Mouse (Mus musculus) ES-Bruce4 (cell line): Measurements from ENCODE around the gene Gja5. TPM values are rescaled to one million over a fixed set of nuclear protein-coding genes. Genes with fewer than 3 reads are reported as not detected.

ENCODE experiments used
- H3K27ac ChIP-seq: 2 replicates; pipeline ENCODE4 v1.5.1; 2012; ENCODE audit warnings: low read length, inconsistent platforms; ENCODE audit not compliant: insufficient read depth
- H3K27me3 ChIP-seq: 2 replicates; pipeline ENCODE4 v1.6.1; 2012; ENCODE audit warnings: mild to moderate bottlenecking, low read length, inconsistent platforms; ENCODE audit not compliant: control insufficient read depth, poor library complexity, insufficient read depth, severe bottlenecking
- H3K36me3 ChIP-seq: 2 replicates; pipeline ENCODE4 v1.6.1; 2012; ENCODE audit warnings: inconsistent platforms, mild to moderate bottlenecking, low read length, moderate library complexity; ENCODE audit not compliant: control insufficient read depth, poor library complexity, insufficient read depth, severe bottlenecking
- H3K4me1 ChIP-seq: one replicate; pipeline ENCODE4 v1.8.1; 2011; ENCODE audit warnings: low read length; ENCODE audit not compliant: control insufficient read depth, insufficient read depth
- H3K4me3 ChIP-seq: 2 replicates; pipeline ENCODE4 v1.5.1; 2011; ENCODE audit warnings: low read depth, mild to moderate bottlenecking, low read length
- H3K9ac ChIP-seq: 2 replicates; pipeline ENCODE4 v1.6.1; 2012; ENCODE audit warnings: low read depth, mild to moderate bottlenecking, inconsistent platforms; ENCODE audit not compliant: poor library complexity, severe bottlenecking
- H3K9me3 ChIP-seq: replicated peaks from 2 replicates; pipeline ENCODE4 v1.6.1; 2012; ENCODE audit warnings: mild to moderate bottlenecking, low read length, inconsistent platforms; ENCODE audit not compliant: control insufficient read depth, poor library complexity, insufficient read depth, severe bottlenecking
- CTCF ChIP-seq: IDR thresholded peaks from one replicate; pipeline ENCODE4 v1.8.1; 2011; ENCODE audit warnings: low read depth, low read length
- EP300 ChIP-seq: IDR thresholded peaks from 2 replicates; pipeline ENCODE4 v1.6.1; 2011; ENCODE audit warnings: low read depth, low read length; ENCODE audit not compliant: insufficient read depth
- POLR2A ChIP-seq: IDR thresholded peaks from one replicate; pipeline ENCODE4 v1.8.1; 2011; ENCODE audit warnings: low read length; ENCODE audit not compliant: insufficient read depth
- polyA plus RNA-seq: library from polyadenylated mRNA; stranded (reverse); fragments of >200 nt; gene quantifications from 2 replicates; pipeline ENCODE4 v1.2.4, GENCODE M21; 2011; ENCODE audit warnings: low read depth; ENCODE audit not compliant: missing spikeins, insufficient read depth, insufficient read length

Gene Gja5
- polyA plus RNA-seq, 1 experiment: not detected

- Histone ChIP-seq H3K27ac (no peak overlapping the region), H3K27me3 (no peaks in the 10 kb centered on the region), H3K9ac (peak overlapping the region; percentile 86), H3K9me3 (no peaks in the 10 kb centered on the region), H3K4me1 (no peaks in the 10 kb centered on the region), H3K36me3 (no peaks in the 10 kb centered on the region), H3K4me3 (peak overlapping the region; percentile 100; the same call in 1 of the 2 replicates)
- TF ChIP-seq EP300 (no peak), CTCF (no peak), POLR2A (no peak)
Observed at GRCm38 (mm10) chr3:96905592-96905991, 1.1 kb downstream of the Gja5 start.

GRCm38 (mm10) chr3:96920991-96921390 lies 16.5 kb downstream of the Gja5 start:
- TF ChIP-seq POLR2A (no peak), CTCF (no peak), EP300 (no peak)
- no peaks in the 10 kb centered on the region for H3K27me3 ChIP-seq
- H3K4me1 ChIP-seq: no peaks in the 10 kb centered on the region
- no peak overlapping the region for H3K9ac ChIP-seq
- H3K9me3 ChIP-seq: no peaks in the 10 kb centered on the region
- no peak overlapping the region for H3K27ac ChIP-seq
- no peaks in the 10 kb centered on the region for H3K36me3 ChIP-seq
- no peak overlapping the region for H3K4me3 ChIP-seq

DNA sequence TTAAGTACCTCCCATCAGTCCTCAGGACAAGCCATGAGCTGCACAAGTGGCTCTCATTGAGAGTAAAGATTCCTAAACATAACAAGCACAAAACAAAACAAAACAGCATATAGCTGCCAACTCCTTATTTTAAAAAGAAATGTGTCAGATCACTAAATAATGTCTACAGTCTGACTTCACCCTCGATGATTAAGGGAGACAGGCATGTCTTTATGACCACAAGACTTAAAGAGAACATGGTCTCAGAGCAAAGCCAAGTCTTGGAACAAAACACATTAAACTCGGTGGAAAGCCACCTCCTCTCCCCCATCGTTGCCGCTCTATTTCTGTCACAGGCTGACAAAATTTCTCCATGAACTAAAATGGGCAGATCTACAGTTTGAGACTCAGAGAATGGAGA lies 20.1 kb downstream of the Gja5 start:
- Histone ChIP-seq H3K27ac (no peak overlapping the region), H3K36me3 (no peaks in the 10 kb centered on the region), H3K27me3 (no peaks in the 10 kb centered on the region), H3K9me3 (no peaks in the 10 kb centered on the region), H3K4me3 (no peak overlapping the region), H3K4me1 (no peaks in the 10 kb centered on the region), H3K9ac (no peak overlapping the region)
- TF ChIP-seq EP300: no peak
- TF ChIP-seq POLR2A: no peak
- TF ChIP-seq CTCF: no peak

DNA sequence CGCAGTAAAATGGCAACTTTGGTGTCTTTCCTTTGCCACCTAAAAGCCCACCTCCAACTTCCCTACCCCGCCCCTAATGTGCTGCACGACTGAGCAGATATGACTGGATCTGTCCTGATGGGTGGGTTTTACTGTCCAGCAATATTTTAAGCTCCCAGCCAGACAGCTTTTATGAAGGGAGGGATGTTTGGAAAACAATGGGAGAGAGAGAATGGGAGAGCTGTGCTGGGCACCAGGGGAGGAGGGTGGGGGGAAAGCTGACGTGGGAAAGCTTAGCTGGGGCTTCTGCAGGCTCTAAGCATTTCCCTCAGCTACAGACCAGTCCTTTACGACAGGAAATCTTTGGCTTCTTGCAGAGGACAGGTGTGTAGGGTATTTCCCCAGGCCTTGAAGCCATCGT lies 21.4 kb downstream of the Gja5 start, which contains the start of gene Gja8:
Gja8 (minus strand) TSS at position 101 of the 400 bp plus-strand sequence.
- Histone ChIP-seq H3K27me3 (no peaks in the 10 kb centered on the region), H3K27ac (no peak within 1 kb of the TSS), H3K9me3 (no peaks in the 10 kb centered on the region), H3K4me1 (no peaks in the 10 kb centered on the region), H3K36me3 (no peaks in the 10 kb centered on the region), H3K9ac (no peak within 1 kb of the TSS), H3K4me3 (no peak within 1 kb of the TSS)
- TF ChIP-seq EP300: no peak

DNA sequence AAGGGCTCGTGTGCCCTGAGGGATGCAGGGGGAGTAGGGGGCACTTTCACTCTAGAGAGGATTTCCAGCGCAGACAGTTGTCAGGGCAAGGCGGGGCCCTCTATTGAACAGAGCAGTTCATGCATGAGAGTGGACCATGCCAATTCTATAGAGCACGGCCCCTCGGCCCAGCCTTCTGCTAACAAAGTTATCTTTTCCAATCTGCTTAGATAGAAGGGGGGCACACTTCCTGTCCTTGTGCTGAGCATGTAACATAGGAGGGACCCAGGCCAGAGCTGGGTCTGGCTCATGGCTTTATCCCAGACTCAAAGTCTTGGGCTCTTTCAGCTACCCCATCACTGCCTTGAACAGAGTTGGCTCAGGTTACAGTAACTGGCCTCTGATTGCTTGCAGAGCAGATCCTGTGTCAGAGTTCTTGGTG lies 26.8 kb downstream of the Gja5 start:
- TF ChIP-seq EP300 (no peak), POLR2A (no peak), CTCF (no peak)
- Histone ChIP-seq H3K9me3 (no peaks in the 10 kb centered on the region), H3K36me3 (no peaks in the 10 kb centered on the region), H3K9ac (no peak overlapping the region), H3K27ac (no peak overlapping the region), H3K4me3 (no peak overlapping the region), H3K27me3 (no peaks in the 10 kb centered on the region), H3K4me1 (no peaks in the 10 kb centered on the region)

DNA sequence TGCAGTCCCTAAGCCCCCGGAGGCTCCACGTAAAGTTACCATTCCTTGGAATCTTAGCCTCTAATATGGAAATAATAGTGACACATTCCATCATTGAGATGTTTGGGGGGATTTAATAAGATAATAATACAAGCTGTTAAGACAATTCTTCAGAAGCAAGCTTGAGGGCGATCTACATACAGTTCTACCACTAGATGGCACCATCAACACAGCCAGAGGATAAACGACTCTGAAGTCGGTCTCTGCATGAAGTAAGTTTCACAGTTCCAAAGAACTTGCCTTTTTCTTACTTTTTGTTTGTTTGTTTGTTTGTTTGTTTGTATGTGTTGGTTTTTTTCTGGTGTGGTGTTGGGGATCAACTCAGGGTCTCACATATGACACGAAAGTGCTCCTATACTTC lies 31.7 kb downstream of the Gja5 start:
- H3K27me3 ChIP-seq: no peaks in the 10 kb centered on the region

More for the DNA sequence above, 31.7 kb downstream of the Gja5 start:
- TF ChIP-seq EP300 (no peak), CTCF (peak; percentile 20)
- no peaks in the 10 kb centered on the region for H3K4me1 ChIP-seq
- H3K9me3 ChIP-seq: no peaks in the 10 kb centered on the region
- H3K27ac ChIP-seq: no peak overlapping the region
- no peaks in the 10 kb centered on the region for H3K36me3 ChIP-seq
- H3K4me3 ChIP-seq: no peak overlapping the region
- no peak overlapping the region for H3K9ac ChIP-seq
